Mouse (Mus musculus): ENCODE measurements at regions not wholly inside any gene's neighbourhood (a gene's known extent, or its start where the extent isn't known, plus 50 kb on each side); places are given as distances from the start of the nearest gene placed in this dataset.

DNA sequence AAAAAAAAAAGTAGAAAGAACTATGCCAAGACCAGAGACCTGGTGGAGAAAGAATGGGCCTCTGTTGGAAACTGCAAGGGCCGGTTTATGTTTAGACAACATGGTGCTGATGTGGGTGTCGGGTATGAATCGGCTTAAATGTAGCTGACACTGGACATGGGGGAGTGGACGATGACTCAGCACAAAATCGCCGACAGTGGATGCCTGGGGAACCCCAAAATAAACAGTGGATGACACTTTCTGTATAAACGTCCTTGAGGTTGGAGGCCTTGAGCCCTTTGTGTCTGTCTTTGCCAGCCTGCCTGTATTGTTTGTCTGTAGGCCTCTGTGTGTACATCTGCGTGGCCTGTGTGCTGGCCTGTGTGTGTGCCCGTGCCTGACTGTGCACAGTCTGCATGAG lies 52.1 kb upstream of the Enah start:
- 0 out of 4 replicates have a peak, but pooled peaks of 1 of the 2 experiments have one; percentile 27 for ATAC-seq (replicated peaks in 1 of 2; ENCODE audit: insufficient read depth in 1 of 2, low FRiP score in 2 of 2, low TSS enrichment in 1 of 2, low read depth in 1 of 2, poor library complexity in 2 of 2, severe bottlenecking in 2 of 2)

- no peak for ATAC-seq (replicated peaks in 1 of 2; ENCODE audit: insufficient read depth in 1 of 2, low FRiP score in 2 of 2, low TSS enrichment in 1 of 2, low read depth in 1 of 2, poor library complexity in 2 of 2, severe bottlenecking in 2 of 2)
Measured at GRCm38 (mm10) chr1:182073180-182073579, 51.4 kb upstream of the Srp9 start.

DNA sequence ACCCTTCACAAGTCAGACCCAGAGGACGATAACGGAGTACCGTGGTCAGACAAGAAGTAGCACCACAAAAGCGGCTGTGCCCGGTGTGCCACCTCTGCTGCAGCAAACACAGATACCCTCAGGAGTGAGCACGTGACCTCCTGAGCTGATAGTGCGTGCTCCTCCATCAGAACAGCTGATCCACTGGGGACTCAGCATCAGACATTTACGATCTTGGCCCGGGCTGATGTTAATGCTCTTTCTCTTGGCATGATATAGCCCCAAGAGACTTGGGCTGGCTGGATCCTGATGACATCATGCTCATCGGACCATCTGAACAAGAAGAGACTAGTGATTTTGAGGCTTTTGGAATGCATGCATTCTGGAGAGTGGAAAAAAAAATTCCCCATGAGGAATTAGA lies 50.3 kb upstream of the Srp9 start:
- ATAC-seq (replicated peaks in 1 of 2; ENCODE audit: insufficient read depth in 1 of 2, low FRiP score in 2 of 2, low TSS enrichment in 1 of 2, low read depth in 1 of 2, poor library complexity in 2 of 2, severe bottlenecking in 2 of 2): no peak
